Mouse (Mus musculus) spleen, postnatal 14 days (tissue): ENCODE data around the gene AI854703.
A peak's percentile ranks its signal among the peaks of the same experiment; 100 is the strongest.

ENCODE experiments used
- DNase-seq, 2 experiments: peaks; one replicate each; pipeline ENCODE4 v3.0.0; 2021 to 2022; ENCODE audit warnings: low spot score in 2 of 2

Gene AI854703

GRCm38 (mm10) chr6:48658721-48659120, 32.2 kb downstream of the AI854703 start:
- DNase-seq, result no peak

DNA sequence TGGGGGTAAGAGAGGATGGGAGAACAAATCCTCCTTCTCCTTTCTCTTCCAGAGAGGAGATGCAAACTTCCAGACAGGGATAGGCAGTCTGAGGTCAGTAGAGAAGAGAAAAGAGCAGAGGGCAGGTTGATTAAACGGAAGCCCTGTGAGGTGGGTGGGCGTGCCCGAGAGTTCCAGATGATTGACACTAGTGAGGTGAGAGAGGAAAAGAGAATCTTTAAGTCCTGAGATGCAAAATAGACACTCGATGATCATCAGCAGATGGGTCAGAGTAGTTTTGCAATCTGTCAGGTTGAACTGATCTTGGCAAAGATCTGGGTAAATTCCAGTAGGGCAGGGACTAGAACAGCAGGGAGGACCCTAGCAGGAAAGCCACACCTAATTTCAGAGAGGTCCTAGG, 38.2 kb downstream of the AI854703 start:
- DNase-seq, result no peak

- DNase-seq, result no peak
These were observed 38.9 kb downstream of the AI854703 start for GRCm38 (mm10) chr6:48665471-48665870.

GRCm38 (mm10) chr6:48666159-48666586, 39.6 kb downstream of the AI854703 start:
- DNase-seq, result no peak

GRCm38 (mm10) chr6:48668022-48668421, 41.5 kb downstream of the AI854703 start:
- DNase-seq, result no peak

- no peak for DNase-seq
These were observed 42.9 kb downstream of the AI854703 start for GRCm38 (mm10) chr6:48669446-48669969.

GRCm38 (mm10) chr6:48674291-48675058, 47.9 kb downstream of the AI854703 start:
- DNase-seq, result no peak

GRCm38 (mm10) chr6:48675400-48675930, 48.9 kb downstream of the AI854703 start:
- DNase-seq, result no peak

DNA sequence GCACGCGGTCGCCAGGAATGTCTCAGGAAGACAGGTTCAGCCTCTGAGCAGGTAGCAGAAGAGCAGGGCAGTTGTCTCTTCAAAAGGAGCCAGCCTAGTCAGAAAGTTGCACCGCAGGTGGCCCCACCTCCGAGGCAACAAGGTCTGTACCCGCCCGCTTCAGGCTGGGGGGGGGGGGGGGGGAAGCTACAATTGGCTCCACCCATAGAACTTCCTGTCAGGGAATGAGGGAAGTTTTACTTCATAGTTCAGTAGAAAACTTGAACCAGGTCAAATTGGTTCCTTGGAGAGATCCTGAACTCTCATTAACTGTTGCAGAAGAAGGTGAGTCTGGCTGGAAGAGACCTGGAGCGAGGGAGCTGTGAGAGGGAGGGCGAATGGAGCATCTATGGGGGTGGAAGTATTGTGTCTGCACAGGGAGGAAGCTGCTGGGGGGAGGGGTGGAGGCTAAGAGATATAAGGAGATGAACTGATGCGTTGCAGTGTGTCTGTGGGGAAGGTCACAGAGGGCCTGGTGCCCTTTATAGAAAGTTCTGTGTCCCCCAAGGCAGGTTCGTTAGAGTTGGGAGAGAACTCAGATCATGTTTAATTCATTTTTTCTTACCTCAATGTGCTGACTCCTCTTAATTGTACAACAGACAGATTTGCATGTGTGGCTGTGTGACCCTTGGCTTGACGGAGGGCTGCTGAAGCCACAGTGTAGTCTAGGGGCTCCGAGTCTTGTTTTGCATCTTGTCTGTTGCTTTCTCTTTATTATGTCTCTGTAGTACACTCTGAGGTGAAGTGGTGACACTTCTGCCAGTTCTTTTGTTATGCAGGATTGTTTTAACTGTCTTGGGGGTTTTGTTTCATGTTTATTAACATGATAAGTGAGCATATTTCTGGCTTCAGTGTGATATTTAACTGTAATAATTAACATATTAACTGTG, 49.6 kb downstream of the AI854703 start, which contains the start of gene Gimap9:
TSS of gene Gimap9 (plus strand) at position 199 of the 929 bp plus-strand sequence.
- DNase-seq, result peak; percentile 58 to 68

DNA sequence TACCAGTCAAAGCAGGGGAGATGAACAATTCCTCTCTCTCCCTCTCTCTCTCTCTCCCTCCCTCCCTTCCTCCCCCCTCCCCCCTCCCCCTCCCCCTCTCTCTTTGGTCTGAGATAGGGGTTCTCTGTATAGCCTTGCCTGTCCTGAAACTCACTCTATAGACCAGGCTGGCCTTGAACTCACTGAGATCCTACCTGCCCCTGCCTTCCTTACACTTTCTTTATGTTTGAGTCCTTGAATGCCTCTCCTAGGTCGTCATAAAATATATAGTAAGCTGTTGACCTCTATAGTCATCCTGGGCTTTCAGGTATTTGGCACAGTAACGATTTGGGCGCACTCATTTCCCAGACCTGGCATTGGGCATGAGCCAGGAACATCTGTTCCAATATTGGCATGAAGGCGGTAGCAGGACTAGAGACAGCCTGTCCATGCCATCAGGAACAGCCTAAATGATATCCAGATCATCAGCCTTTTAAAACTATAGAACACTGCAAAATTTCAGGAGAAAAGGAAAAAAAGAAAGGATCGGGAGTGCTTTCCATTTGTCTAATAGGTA, 50.4 kb downstream of the AI854703 start:
- no peak for DNase-seq

- no peak for DNase-seq
These were observed 51.2 kb downstream of the AI854703 start for GRCm38 (mm10) chr6:48677492-48678345.

- no peak for DNase-seq
These were observed 51.8 kb downstream of the AI854703 start for GRCm38 (mm10) chr6:48678391-48678790.

GRCm38 (mm10) chr6:48679701-48680100, 53.1 kb downstream of the AI854703 start:
- no peak for DNase-seq

- DNase-seq, result no peak
These were observed 53.9 kb downstream of the AI854703 start for GRCm38 (mm10) chr6:48680421-48680820.

DNA sequence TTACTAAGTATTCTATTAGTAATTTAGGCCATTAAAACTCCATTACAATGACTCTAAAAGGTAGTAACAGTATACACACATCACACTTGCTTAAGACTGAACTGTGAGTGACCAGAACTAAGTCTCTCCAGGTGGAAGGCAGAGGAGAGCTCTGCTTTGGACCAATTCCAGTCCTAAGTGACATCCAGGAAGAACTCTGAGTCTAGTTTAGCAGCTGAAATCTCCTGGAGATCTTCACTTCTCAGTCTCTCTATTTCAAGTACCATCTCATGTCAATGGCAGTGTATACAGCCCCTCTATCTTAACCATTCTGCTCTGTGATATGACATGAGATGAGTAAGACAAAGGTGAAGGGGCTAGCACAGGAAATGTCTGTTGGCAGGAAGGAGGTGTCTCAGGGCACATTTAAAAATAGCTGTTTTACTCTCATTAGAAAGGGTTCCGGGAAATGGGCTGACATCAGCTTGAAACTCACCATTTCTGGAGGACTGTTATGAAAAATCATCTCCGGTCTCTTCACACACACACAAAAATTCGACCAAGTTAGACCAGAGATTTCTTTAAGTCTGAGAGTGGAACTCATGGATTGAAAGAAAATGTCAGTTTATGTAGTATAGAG, 55.0 kb downstream of the AI854703 start:
- no peak for DNase-seq

DNA sequence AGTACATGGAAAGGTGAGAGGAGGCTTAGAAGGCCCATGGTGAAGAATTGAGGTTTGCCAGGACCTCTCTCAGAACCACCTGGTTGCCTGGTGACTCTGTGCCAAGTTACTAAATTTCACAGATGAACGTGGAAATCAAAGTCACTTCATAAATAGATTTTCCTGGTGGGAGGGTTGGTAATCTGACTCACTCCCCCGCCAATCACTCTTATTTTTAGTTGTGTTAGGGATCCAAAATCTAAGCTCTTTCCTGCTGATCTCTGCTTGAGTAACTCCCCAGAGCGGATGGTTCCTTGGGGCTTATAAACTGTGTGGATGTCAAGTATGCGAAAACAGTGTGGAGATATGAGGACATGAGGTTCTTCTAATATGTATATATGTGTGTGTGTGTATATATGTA, 55.7 kb downstream of the AI854703 start:
- no peak for DNase-seq
